Mouse (Mus musculus) heart, postnatal 4 days (tissue): ENCODE measurements around the gene Wrnip1. TPM values are rescaled to one million over a fixed set of nuclear protein-coding genes. Genes with fewer than 3 reads are reported as not detected.

Experiments used
- DNase-seq: peaks from one replicate; pipeline ENCODE4 v3.0.0; 2021
- total RNA-seq, 2 experiments: library from RNA; stranded (reverse); gene quantifications; 2 replicates each; pipeline ENCODE4 v1.2.3; 2021

Gene Wrnip1
- total RNA-seq, result 10 to 100 TPM; 25.4 to 29.8 TPM

DNA sequence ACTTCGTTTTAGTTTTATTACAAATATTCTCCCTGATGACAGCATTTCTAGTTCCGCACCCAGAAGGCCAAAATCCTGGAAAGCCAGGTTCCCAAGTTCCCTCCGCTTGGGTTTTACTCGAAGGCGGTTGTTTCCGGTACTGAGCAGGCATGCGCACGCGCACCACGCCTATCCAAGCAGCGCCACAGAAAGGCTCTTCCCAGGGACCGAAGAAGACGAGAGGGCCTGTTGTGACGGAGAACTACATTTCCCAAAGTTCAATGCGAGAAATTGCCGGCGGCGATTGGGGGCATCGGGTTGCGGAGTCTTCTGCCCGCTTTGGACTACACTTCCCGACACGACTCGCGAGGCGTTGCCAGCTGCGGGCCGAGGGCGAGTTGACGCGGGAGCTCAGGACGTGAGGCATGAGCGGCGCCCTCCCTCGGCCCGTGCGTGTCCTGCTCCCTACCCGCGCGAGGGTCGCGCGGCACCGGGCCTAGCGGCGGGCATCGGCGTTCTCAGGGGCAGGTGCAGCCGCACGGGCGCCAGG, at the start of gene Wrnip1:
Gene Wrnip1, plus strand, starts transcription at position 346 of the 529 bp plus-strand sequence.
- DNase-seq, result peak; percentile 97

GRCm38 (mm10) chr13:32752066-32752657, 49.7 kb upstream of the Wrnip1 start:
- no peak for DNase-seq

DNA sequence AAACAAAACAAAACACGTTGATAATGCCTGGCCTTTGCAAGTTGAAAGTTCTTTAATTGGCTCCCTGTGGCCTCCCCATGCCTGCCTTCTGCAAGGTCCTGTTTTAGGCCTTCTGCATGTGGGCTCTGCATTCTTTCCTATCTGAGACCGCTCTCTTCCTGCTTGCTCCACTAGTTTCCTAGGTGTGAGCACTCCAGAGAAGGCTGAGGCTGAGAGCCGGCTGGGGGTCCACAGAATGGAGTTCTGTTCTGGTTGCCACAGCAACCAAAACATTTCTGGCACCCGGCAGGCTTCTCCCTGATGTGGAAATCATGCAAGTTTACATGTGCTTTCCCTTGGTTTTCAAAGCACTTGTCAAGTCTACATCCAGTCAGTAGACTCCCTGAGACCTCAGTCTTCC, 42.8 kb upstream of the Wrnip1 start:
- DNase-seq, result no peak

DNA sequence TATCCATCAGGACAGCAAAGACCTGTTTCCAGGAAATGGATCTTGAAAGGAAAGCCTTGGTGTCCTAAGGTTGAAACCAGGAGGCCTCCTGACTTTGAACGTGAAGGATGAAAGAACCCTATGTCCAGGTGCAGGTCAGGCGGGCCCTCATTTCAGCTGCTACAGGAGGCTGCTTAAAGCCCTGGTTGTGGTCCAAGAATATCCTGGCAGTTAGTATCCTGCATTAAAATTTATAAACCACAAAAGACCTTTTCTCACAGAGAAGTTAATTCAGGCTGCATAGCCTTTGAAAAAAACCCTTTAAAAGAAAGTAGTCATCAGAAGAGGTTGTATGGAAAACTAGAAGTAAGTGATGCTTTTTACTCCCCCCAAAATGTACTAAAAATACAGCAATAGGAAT, 41.0 kb upstream of the Wrnip1 start:
- no peak for DNase-seq

DNA sequence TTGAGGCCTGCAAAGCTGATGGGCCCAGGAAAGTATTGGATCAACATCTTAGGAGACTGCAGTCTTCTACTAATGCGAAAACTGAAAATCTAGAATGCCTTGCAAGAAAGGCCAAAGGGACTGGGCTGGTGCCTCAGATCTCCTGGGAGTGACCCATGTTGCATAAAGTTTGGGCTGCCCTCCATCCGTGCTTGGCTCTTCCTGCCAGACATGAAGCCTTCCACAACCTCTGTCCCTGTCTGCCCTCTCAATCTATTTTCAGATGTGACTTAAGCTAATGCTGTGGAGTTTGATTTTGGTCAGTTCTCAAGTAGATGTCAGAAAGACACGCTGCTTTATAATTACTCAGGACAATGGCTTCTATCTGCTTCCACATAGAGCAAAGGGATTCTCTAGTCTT, 38.7 kb upstream of the Wrnip1 start:
- peak; percentile 42 for DNase-seq

GRCm38 (mm10) chr13:32764448-32764847, 37.4 kb upstream of the Wrnip1 start:
- DNase-seq, result peak; percentile 76

DNA sequence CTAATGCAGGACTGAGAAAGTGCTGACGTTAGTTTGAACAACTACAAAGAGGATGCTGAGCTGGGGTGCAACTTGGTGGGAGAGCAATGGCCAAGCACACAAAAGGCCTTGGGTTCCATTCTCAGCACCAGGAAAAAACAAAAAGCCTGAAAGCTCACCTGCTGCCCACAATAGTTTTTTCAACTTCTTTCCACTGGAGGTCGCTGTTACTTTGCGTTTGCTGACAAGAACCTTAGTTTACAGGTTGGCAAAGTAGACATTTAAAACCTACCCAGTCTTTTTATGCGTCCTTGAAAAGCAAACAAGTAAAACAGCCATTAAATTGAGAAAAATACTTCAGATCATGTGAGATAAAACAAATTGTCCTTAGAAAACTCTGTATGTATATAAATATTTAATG, 33.7 kb upstream of the Wrnip1 start:
- peak; percentile 65 for DNase-seq

DNA sequence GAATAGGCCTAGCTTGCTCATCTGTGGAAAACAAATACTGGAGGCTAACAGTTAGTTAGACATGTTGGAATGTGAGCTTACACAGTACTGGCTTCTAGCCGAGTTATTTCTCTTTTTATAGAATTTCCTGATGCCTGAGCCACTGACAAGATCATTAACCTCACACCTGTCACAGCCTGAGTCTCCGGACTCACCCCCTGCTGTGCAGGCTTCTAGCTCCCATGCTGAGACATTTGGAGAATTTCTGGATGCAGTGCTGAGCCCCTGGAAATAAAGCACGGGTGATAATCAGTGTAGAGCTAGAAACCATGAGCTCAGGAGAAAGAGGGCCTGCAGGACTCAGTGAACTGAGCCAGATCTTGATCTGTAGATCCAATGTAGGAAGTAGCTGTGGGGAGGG, 31.9 kb upstream of the Wrnip1 start:
- no peak for DNase-seq

DNA sequence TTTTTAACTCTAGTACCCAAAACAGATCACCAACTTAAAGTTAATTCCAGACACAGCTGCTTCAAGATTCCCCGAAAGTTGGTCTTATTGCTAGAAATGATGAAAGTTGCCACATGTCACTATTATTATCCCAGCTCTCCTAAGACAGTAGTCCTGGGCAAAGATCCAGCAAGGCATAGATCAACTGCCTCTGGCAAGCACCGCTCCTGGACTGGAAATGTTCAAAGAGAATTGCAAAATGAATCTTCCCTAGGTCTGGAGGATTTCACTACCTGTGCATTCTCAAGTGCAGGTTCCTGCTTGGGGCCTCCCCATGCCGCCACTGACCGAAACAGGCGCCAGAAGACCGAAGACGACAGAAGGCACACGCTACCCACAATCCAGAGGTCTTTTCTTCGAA, 25.9 kb upstream of the Wrnip1 start:
- DNase-seq, result no peak

DNA sequence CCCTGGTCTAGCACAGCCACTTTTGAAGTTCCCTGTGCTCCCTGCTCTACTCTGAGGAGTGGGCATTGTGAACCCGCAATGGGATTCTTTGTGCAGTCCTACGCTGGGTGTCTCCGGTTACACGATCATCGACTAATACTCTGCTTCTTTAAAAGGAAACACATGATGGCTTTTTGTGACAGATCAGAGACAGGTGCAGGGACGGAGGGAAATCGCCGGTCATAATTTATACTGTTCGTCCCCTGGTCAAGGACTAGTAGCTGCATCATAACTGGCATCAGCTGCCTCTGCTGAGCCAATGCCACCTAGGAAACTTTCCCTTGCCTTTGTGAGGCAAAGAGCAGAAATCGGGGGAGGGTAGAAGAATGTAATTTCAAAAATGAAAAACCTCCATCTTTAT, 25.5 kb upstream of the Wrnip1 start:
- DNase-seq, result peak; percentile 49

DNA sequence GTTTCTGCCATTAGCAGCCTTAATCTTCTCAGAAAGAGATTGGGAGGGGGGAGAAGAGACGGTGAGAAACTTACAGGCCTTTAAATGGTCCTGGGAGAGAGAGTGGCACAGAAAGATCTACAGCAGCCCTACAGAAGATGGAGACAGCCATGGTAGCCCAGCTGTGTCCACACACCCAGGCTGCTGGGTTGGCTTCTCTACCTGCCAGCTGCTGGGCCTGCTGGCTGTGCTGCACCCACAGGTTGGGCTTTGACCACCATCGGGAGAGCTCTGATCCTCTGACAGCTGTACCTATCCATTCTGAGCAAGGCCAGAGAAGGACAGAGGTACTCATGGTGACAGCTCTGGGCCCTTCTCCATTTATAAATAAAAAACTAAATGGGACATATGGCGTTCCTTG, 23.0 kb upstream of the Wrnip1 start:
- DNase-seq, result no peak

- DNase-seq, result no peak
Measured at GRCm38 (mm10) chr13:32783055-32783454, 18.8 kb upstream of the Wrnip1 start.

DNA sequence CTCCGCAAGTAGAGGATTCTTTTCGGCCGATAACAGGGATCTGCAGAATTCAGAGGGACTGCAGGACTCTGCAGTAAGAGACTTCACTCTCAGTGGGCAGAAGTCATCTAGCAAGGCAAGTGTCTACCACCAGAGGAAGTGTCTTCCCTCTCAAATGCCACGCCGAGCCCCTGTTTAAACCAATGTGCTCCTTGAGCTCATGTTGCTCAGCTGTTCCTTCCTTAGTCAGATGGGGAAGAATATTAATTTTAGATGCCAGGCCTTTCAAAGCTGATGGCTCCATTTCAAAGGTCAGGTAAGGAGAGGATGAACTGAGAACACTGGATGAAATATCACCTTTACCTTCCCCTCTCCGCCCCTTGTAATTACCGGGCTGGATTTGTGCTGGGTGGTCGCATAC, 18.0 kb upstream of the Wrnip1 start, which contains the start of gene Mylk4:
Gene Mylk4, minus strand, starts transcription at position 139 of the 400 bp plus-strand sequence.
- no peak for DNase-seq

DNA sequence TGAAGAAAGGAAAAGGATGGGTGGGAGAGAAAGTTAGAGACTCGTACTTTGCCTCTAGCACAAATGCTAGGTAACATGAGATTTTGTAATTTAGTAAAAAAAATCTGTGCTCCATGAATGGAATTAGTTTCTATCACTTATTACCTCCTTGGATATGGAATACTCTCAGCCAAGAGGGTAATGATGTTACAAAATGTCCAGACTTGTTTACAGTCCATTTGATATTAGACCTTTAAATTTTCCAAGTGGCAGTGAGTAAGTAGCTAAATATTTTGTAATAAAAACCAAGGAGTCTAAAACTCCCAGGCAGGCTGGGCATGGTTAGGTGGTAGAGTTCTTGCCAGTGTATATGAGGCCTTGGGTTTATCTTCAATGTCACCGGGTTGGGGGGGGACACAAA, 14.3 kb upstream of the Wrnip1 start:
- no peak for DNase-seq

DNA sequence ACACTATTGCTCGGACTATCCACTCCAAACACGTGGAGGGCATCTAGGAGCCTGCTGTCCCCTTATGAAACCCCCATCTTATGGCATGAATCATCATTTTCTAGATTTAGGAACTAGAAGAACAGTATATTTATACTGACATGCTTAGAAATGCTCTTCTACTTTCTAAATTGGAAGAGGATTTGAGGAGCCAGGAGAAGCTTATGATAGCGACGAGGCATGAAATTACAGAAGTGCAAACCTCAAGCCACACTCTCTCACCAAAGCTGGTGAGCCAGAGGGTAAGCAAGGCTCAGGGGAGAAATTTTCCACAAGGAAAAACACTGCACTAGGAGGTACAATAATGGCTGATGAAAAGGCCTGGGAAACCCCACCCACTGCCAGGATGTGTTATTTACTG, 12.1 kb upstream of the Wrnip1 start:
- no peak for DNase-seq

- peak; percentile 76 for DNase-seq
Measured at GRCm38 (mm10) chr13:32794619-32795018, 7.2 kb upstream of the Wrnip1 start.

- DNase-seq, result no peak
Measured at GRCm38 (mm10) chr13:32795166-32795565, 6.7 kb upstream of the Wrnip1 start.

DNA sequence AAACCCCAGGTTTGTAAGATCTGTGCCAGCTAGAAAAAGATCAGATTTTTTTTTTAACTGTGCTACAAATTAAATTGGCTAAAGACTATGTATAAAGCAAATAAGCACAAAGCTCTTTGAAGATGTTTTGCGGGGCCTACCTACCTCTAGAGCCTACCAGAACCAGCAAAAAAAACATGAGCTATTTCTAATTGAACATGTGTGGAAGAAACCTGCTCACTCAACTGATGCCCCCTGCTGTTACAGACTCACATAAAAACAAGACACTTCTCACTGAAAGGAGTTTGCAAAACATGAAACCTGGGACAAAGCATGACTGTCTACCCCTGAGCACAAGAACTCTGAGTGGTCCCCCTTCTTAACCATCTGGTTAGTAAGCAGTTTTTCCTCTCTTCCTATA, 4.8 kb upstream of the Wrnip1 start:
- no peak for DNase-seq

DNA sequence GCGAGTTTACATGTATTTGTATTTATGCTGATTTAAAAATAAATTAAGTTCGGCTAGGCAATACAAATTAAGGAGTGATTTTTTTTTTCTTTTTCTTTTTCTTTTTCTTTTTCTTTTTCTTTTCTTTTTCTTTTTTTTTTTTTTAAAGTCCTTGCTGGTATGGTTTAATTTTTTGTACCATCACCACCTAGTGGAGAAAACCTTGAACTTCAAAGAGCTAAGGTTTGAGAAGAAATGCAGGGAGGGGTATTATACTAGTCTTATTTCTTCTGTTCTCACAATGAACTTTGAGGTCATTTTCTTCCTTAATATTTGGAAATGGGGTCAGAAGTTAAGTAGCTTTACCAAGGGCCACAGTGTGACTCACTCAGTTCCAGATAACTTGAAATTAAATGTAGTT, 2.7 kb upstream of the Wrnip1 start:
- no peak for DNase-seq

DNA sequence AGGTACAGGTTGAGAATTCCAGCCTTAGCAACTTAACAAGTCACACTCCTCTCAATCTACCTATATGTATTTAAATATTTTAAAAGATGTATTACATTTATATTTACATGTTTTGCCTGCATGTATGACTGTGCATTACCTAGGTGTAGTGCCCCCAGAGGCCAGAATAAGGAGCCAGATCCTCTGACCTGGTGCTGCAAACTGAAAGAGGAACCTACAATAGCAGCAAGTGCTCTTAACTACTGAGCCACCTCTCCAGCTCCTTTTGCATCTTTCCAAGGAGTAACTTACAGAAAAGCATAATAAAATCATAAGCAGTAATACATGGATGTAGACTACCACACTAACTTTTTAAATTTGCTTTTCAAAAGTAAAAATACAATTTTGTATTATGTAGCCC, 979 bp upstream of the Wrnip1 start:
- no peak for DNase-seq

- peak; percentile 58 for DNase-seq
Measured at GRCm38 (mm10) chr13:32802259-32803081, 632 bp downstream of the Wrnip1 start, which contains the start of gene D930007J09Rik. D930007J09Rik (minus strand) TSS chr13:32802849.

GRCm38 (mm10) chr13:32803701-32804345, 2.0 kb downstream of the Wrnip1 start:
- no peak for DNase-seq

- DNase-seq, result peak; percentile 58
Measured at GRCm38 (mm10) chr13:32806820-32807219, 5.0 kb downstream of the Wrnip1 start.
